Mouse (Mus musculus): ENCODE results near the gene Grtp1. TPM values are rescaled to one million over a fixed set of nuclear protein-coding genes. Genes with fewer than 3 reads are reported as not detected.
"Not testable (repeated sequence)": the region's sequence is repeated elsewhere in the genome, so short reads cannot be mapped to it uniquely, and the experiment has no call there.

Gene Grtp1
- polyA plus RNA-seq, 1 experiment from 2014 or later = 13.6 TPM

- 64% methylated on average over 5 of the region's 5 CpGs for WGBS
- Histone ChIP-seq H3K27me3 (no peaks in the 10 kb centered on the region), H3K4me3 (no peak overlapping the region), H3K9ac (no peak overlapping the region), H3K4me1 (replicated peaks) (no peaks in the 10 kb centered on the region), H3K36me3 (peaks cover 43% of the 10 kb centered on the region), H3K9me3 (replicated peaks) (no peaks in the 10 kb centered on the region), H3K27ac (no peak overlapping the region), H3K4me2 (no peak overlapping the region)
- no peak for ATAC-seq (replicated peaks; ENCODE audit: insufficient number of reproducible peaks, insufficient read depth, low FRiP score, low read depth)
Measured at GRCm38 (mm10) chr8:13149866-13150265, 50.6 kb downstream of the Grtp1 start.

- 97% methylated on average over 2 of the region's 2 CpGs for WGBS
- H3K27me3 ChIP-seq = no peaks in the 10 kb centered on the region
- H3K4me3 ChIP-seq = no peak overlapping the region
Measured at GRCm38 (mm10) chr8:13149287-13149686, 51.1 kb downstream of the Grtp1 start.

GRCm38 (mm10) chr8:13148476-13148875, 51.9 kb downstream of the Grtp1 start:
- Histone ChIP-seq H3K36me3 (peaks cover 57% of the 10 kb centered on the region), H3K9me3 (replicated peaks) (no peaks in the 10 kb centered on the region), H3K27me3 (no peaks in the 10 kb centered on the region), H3K4me2 (no peak overlapping the region), H3K27ac (no peak overlapping the region), H3K4me3 (no peak overlapping the region), H3K4me1 (replicated peaks) (no peaks in the 10 kb centered on the region), H3K9ac (no peak overlapping the region)
- no peak for ATAC-seq (replicated peaks; ENCODE audit: insufficient number of reproducible peaks, insufficient read depth, low FRiP score, low read depth)
- WGBS = 85% methylated on average over 2 of the region's 2 CpGs

More at GRCm38 (mm10) chr8:13149287-13149686, 51.1 kb downstream of the Grtp1 start:
- Histone ChIP-seq H3K4me2 (no peak overlapping the region), H3K9me3 (replicated peaks) (no peaks in the 10 kb centered on the region), H3K4me1 (replicated peaks) (no peaks in the 10 kb centered on the region), H3K9ac (no peak overlapping the region), H3K36me3 (peaks cover 49% of the 10 kb centered on the region), H3K27ac (no peak overlapping the region)
- ATAC-seq (replicated peaks; ENCODE audit: insufficient number of reproducible peaks, insufficient read depth, low FRiP score, low read depth) = no peak

- H3K9me3 ChIP-seq (replicated peaks) = no peaks in the 10 kb centered on the region
- no peak overlapping the region for H3K9ac ChIP-seq
- 82% methylated on average over 5 of the region's 5 CpGs for WGBS
- no peak for ATAC-seq (replicated peaks; ENCODE audit: insufficient number of reproducible peaks, insufficient read depth, low FRiP score, low read depth)
- H3K4me2 ChIP-seq = no peak overlapping the region
- H3K4me3 ChIP-seq = no peak overlapping the region
- no peaks in the 10 kb centered on the region for H3K27me3 ChIP-seq
- no peaks in the 10 kb centered on the region for H3K4me1 ChIP-seq (replicated peaks)
- H3K27ac ChIP-seq = no peak overlapping the region
- peaks cover 99% of the 10 kb centered on the region for H3K36me3 ChIP-seq
Measured at GRCm38 (mm10) chr8:13141681-13142080, 58.7 kb downstream of the Grtp1 start.

GRCm38 (mm10) chr8:13139641-13140182, 60.7 kb downstream of the Grtp1 start:
- Histone ChIP-seq H3K4me1 (replicated peaks) (no peaks in the 10 kb centered on the region), H3K9me3 (replicated peaks) (no peaks in the 10 kb centered on the region), H3K27ac (no peak overlapping the region), H3K27me3 (no peaks in the 10 kb centered on the region), H3K4me3 (no peak overlapping the region), H3K4me2 (no peak overlapping the region), H3K36me3 (peaks cover 99% of the 10 kb centered on the region), H3K9ac (no peak overlapping the region)
- WGBS = 87% methylated on average over 6 of the region's 6 CpGs
- ATAC-seq (replicated peaks; ENCODE audit: insufficient number of reproducible peaks, insufficient read depth, low FRiP score, low read depth) = no peak

- not testable (repeated sequence) for H3K27me3 ChIP-seq; H3K9me3 ChIP-seq (replicated peaks); H3K4me2 ChIP-seq; H3K4me3 ChIP-seq; ATAC-seq (replicated peaks; ENCODE audit: insufficient number of reproducible peaks, insufficient read depth, low FRiP score, low read depth); H3K27ac ChIP-seq; H3K4me1 ChIP-seq (replicated peaks); H3K9ac ChIP-seq
- peaks cover 94% of the 10 kb centered on the region for H3K36me3 ChIP-seq
- WGBS = 62% methylated on average over 9 of the region's 9 CpGs
Measured at GRCm38 (mm10) chr8:13132220-13132619, 68.2 kb downstream of the Grtp1 start.

GRCm38 (mm10) chr8:13124897-13125296, 75.5 kb downstream of the Grtp1 start:
- Histone ChIP-seq H3K4me2 (no peak overlapping the region), H3K4me1 (replicated peaks) (peaks cover 30% of the 10 kb centered on the region), H3K36me3 (peaks cover 71% of the 10 kb centered on the region), H3K9ac (no peak overlapping the region), H3K27me3 (no peaks in the 10 kb centered on the region), H3K4me3 (no peak overlapping the region), H3K27ac (no peak overlapping the region), H3K9me3 (replicated peaks) (no peaks in the 10 kb centered on the region)
- ATAC-seq (replicated peaks; ENCODE audit: insufficient number of reproducible peaks, insufficient read depth, low FRiP score, low read depth) = no peak
- WGBS = 90% methylated on average over 8 of the region's 8 CpGs

GRCm38 (mm10) chr8:13122887-13123421, 77.5 kb downstream of the Grtp1 start:
- Histone ChIP-seq H3K9ac (no peak overlapping the region), H3K27ac (no peak overlapping the region), H3K4me1 (replicated peaks) (peaks cover 30% of the 10 kb centered on the region), H3K4me2 (no peak overlapping the region), H3K9me3 (replicated peaks) (no peaks in the 10 kb centered on the region), H3K4me3 (no peak overlapping the region), H3K36me3 (peaks cover 62% of the 10 kb centered on the region), H3K27me3 (no peaks in the 10 kb centered on the region)
- ATAC-seq (replicated peaks; ENCODE audit: insufficient number of reproducible peaks, insufficient read depth, low FRiP score, low read depth) = no peak
- WGBS = 62% methylated on average over 7 of the region's 7 CpGs

MicroRNAs within 50 kb of the gene (microRNA counts, 519-probe panel; counts per million panel counts)
- microRNA mmu-miR-1968 = 2,256 counts per million, percentile 34 among the panel's probes with 10 or more counts

Small RNA genes within 50 kb of the gene (microRNA-seq; reads per million reads assigned to microRNA genes)
- gene Mir1968 = 16.6 reads per million, percentile 31 among the genes with 10 or more reads in this experiment
- not detected for gene Mir7065

Other genes starting within 250 kb of the Grtp1 start
- gene F7, start 174.6 kb downstream of the Grtp1 start, polyA plus RNA-seq (2015; fragmentation: Nextera tagmentation; extraction: Ambion mirVana) = 0.10 and 0.19 TPM in 2 replicates
- gene F10, start 163.3 kb downstream of the Grtp1 start, polyA plus RNA-seq (2015; fragmentation: Nextera tagmentation; extraction: Ambion mirVana) = 1.2 and 1.5 TPM in 2 replicates
- gene Proz, start 139.7 kb downstream of the Grtp1 start, polyA plus RNA-seq (2015; fragmentation: Nextera tagmentation; extraction: Ambion mirVana) = 0.33 and 0.62 TPM in 2 replicates
- gene Pcid2, start 95.2 kb downstream of the Grtp1 start, polyA plus RNA-seq (2015; fragmentation: Nextera tagmentation; extraction: Ambion mirVana) = 22.3 and 25.4 TPM in 2 replicates
- 88.5 and 97.8 TPM in 2 replicates for gene Cul4a, start 95.0 kb downstream of the Grtp1 start, polyA plus RNA-seq (2015; fragmentation: Nextera tagmentation; extraction: Ambion mirVana)
- gene Lamp1, start 41.5 kb downstream of the Grtp1 start, polyA plus RNA-seq (2015; fragmentation: Nextera tagmentation; extraction: Ambion mirVana) = 285 and 316 TPM in 2 replicates
- gene Adprhl1, start 53.5 kb upstream of the Grtp1 start, polyA plus RNA-seq (2015; fragmentation: Nextera tagmentation; extraction: Ambion mirVana) = 188 and 216 TPM in 2 replicates
- gene Dcun1d2, start 87.5 kb upstream of the Grtp1 start, polyA plus RNA-seq (2015; fragmentation: Nextera tagmentation; extraction: Ambion mirVana) = 24.5 and 28.3 TPM in 2 replicates
- 26.1 and 33.6 TPM in 2 replicates for gene Tmco3, start 87.6 kb upstream of the Grtp1 start, polyA plus RNA-seq (2015; fragmentation: Nextera tagmentation; extraction: Ambion mirVana)
- gene Tfdp1, start 138.1 kb upstream of the Grtp1 start, polyA plus RNA-seq (2015; fragmentation: Nextera tagmentation; extraction: Ambion mirVana) = 71.9 and 89.7 TPM in 2 replicates
- gene Atp4b, start 196.2 kb upstream of the Grtp1 start, polyA plus RNA-seq (2015; fragmentation: Nextera tagmentation; extraction: Ambion mirVana) = not detected in 2 replicates
- gene Grk1, start 204.5 kb upstream of the Grtp1 start, polyA plus RNA-seq (2015; fragmentation: Nextera tagmentation; extraction: Ambion mirVana) = 0.05 TPM in 1 of 2 replicates, not detected in the other
- gene Tmem255b, start 234.6 kb upstream of the Grtp1 start, polyA plus RNA-seq (2015; fragmentation: Nextera tagmentation; extraction: Ambion mirVana) = 1.6 and 2.1 TPM in 2 replicates